Comparison of ENCODE assay signal across 9 mouse cellular contexts in the genomic region with DNA sequence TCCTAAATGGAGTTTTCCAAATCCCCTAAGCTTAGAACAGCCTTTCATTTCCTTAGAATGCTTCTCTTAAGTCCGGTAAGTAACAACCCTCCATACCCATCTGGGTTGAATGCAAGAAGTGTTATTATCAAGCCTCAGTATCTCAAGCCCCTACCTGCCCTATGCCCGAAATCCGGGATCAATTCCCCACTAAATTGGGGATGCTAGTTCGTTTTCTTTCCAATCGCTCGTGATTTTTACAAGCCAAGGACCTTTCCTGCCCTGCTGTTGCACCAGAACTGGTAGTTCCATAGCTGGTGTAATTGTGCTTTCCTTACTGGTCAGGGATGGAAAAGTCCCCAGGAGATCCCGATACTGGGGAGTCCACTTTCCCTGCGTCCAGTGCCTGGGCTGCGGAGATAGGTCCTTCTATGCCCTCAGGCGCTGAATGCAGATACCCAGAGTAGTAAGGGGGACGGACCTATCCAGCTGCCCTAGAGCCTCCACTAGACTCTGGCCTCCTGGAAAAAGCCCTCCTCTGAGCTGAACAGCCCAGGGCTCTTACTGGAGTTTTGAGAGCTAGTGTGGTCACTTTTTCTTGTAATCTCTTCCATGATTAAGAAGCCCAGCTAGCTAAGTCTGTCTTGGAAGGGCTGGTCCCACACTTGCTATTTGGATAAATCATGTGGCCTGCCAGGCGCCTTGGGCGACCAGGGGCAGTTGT. TPM values are rescaled to one million over a fixed set of nuclear protein-coding genes. Genes with fewer than 3 reads are reported as not detected.
A peak's percentile ranks its signal among the peaks of the same experiment; 100 is the strongest.
DNase-seq lines count a peak whose midpoint lies in the region; ATAC-seq and TF ChIP-seq lines count a peak whose summit lies in the region.
"Had no signal": no experiment of that assay in that cellular context is flagged by ENCODE, and none has a peak within 500 bp of the region (broad histone marks: within the 10 kb centered on the region; RNA-seq: fewer than 3 reads in every experiment).

No protein-coding gene starts in this region.

- peak overlapping the region; percentile 0 for H3K4me3 ChIP-seq in cerebellum, adult 2 months (replicated peaks; ENCODE audit: insufficient read depth, low read depth, low read length)
- peak overlapping the region; percentile 65; the same call in 1 of the 2 replicates for H3K4me3 ChIP-seq in lung, postnatal 0 days (ENCODE audit: low read depth, low read length)
- H3K4me3 ChIP-seq in midbrain, embryonic 11.5 days (ENCODE audit: low read depth, low read length): peak overlapping the region; percentile 59
- H3K4me3 ChIP-seq: erythroblast, embryonic 14.5 days had no signal

- no peaks in the 10 kb centered on the region for H3K9me3 ChIP-seq in lung, postnatal 0 days (ENCODE audit: low read length)
- no peaks in the 10 kb centered on the region for H3K9me3 ChIP-seq in midbrain, embryonic 11.5 days (ENCODE audit: control insufficient read depth, low read length)

- no peak overlapping the region for H3K9ac ChIP-seq in lung, postnatal 0 days (replicated peaks; ENCODE audit: low read depth)
- peak overlapping the region; percentile 9; the same call in 1 of the 2 replicates for H3K9ac ChIP-seq in midbrain, embryonic 11.5 days (ENCODE audit: low read length)

- no peaks in the 10 kb centered on the region for H3K36me3 ChIP-seq in lung, postnatal 0 days (ENCODE audit: insufficient read depth, low read length)
- H3K36me3 ChIP-seq in midbrain, embryonic 11.5 days (ENCODE audit: control insufficient read depth, insufficient read depth, low read length): no peaks in the 10 kb centered on the region

- H3K4me2 ChIP-seq in lung, postnatal 0 days (replicated peaks; ENCODE audit: low read depth, low read length): peak overlapping the region; percentile 87
- peak overlapping the region; percentile 81 for H3K4me2 ChIP-seq in midbrain, embryonic 11.5 days

- no peak for TF ChIP-seq POLR2A in cerebellum, adult 2 months (IDR thresholded peaks at IDR 0.05; ENCODE audit: borderline replicate concordance, insufficient read depth, low read length)

- DNase-seq in cerebellum, adult 2 months: no peak
- no peak for DNase-seq in lung, postnatal 0 days (ENCODE audit: low spot score)
- DNase-seq in lung, postnatal 14 days: no peak
- peak; percentile 19 for DNase-seq in heart, postnatal 4 days
- peak; percentile 94 for DNase-seq in midbrain, embryonic 11.5 days (ENCODE audit: low spot score, missing footprints)
- DNase-seq in thymus, adult 18-20 months: no peak

- no peak overlapping the region for H3K27ac ChIP-seq in cerebellum, adult 2 months (ENCODE audit: insufficient read depth, low read length)
- no peak overlapping the region for H3K27ac ChIP-seq in lung, postnatal 0 days (ENCODE audit: low read length)
- no peak overlapping the region for H3K27ac ChIP-seq in midbrain, embryonic 11.5 days (ENCODE audit: low read depth, low read length)

- 21% methylated on average over 13 of the region's 13 CpGs for WGBS in cerebellum, adult 2 months
- 8% methylated on average over 13 of the region's 13 CpGs for WGBS in lung, postnatal 0 days
- under 1% methylated on average over 13 of the region's 13 CpGs for WGBS in midbrain, embryonic 11.5 days

- no peak for TF ChIP-seq EP300 in lung, postnatal 0 days (IDR thresholded peaks at IDR 0.05)

- no peaks in the 10 kb centered on the region; the same call in 1 of the 2 replicates for H3K27me3 ChIP-seq in cerebellum, adult 2 months (ENCODE audit: control insufficient read depth, insufficient read depth, low read length)
- H3K27me3 ChIP-seq in lung, postnatal 0 days (replicated peaks; ENCODE audit: insufficient read depth, low read length): peaks cover 16% of the 10 kb centered on the region
- peaks cover 31% of the 10 kb centered on the region for H3K27me3 ChIP-seq in midbrain, embryonic 11.5 days (ENCODE audit: control insufficient read depth, insufficient read depth, low read length)

- H3K4me1 ChIP-seq in cerebellum, adult 2 months (ENCODE audit: control insufficient read depth, insufficient read depth, low read length): no peaks in the 10 kb centered on the region; the same call in 1 of the 2 replicates
- peaks cover 15% of the 10 kb centered on the region; the same call in 1 of the 2 replicates for H3K4me1 ChIP-seq in lung, postnatal 0 days (ENCODE audit: insufficient read depth, low read depth, low read length)
- H3K4me1 ChIP-seq in midbrain, embryonic 11.5 days (ENCODE audit: control insufficient read depth, insufficient read depth, low read length): peaks cover 19% of the 10 kb centered on the region

- ATAC-seq in cerebellum, adult (ENCODE audit: insufficient number of reproducible peaks, low FRiP score, low TSS enrichment): no peak
- no peak for ATAC-seq in lung, postnatal 0 days
- no peak for ATAC-seq in midbrain, embryonic 11.5 days (ENCODE audit: low FRiP score)
- ATAC-seq in activated CD4-positive, CD25-positive, alpha-beta regulatory T cell, adult 4 months: no peak

- TF ChIP-seq CTCF in cerebellum, adult 2 months (IDR thresholded peaks at IDR 0.05; ENCODE audit: borderline replicate concordance, insufficient read depth, low read depth, low read length): no peak
- TF ChIP-seq CTCF in lung, postnatal 0 days (IDR thresholded peaks at IDR 0.05): no peak

RNA-seq across cellular contexts. Expression of a gene that starts 1.1 kb away (rescaled TPM):
- 4.6 and 5.3 TPM in 2 replicates for polyA plus RNA-seq in cerebellum, adult 2 months (2012; rRNA removed)
- 1.7 and 2.2 TPM in 2 replicates for polyA plus RNA-seq in lung, postnatal 0 days (2015; fragmentation: Nextera tagmentation; extraction: Ambion mirVana)
- total RNA-seq in heart, postnatal 4 days (2021): 10 to 100 TPM; 19.0 to 20.1 TPM
- polyA plus RNA-seq in midbrain, embryonic 11.5 days (2014; fragmentation: Nextera tagmentation; extraction: Ambion mirVana): 27.0 and 27.3 TPM in 2 replicates
- polyA plus RNA-seq in activated CD4-positive, CD25-positive, alpha-beta regulatory T cell, adult 4 months (2017; shearing (Covaris generic)): under 1 TPM in 1 of 2 experiments, not detected in 1; 0.04 TPM

Comparison
In these comparisons a context has a peak if more than half of its experiments do, and no peak if none do; other contexts are left out.
1. DNase-seq: peak in heart, postnatal 4 days (single experiment) and midbrain, embryonic 11.5 days (single experiment); none in cerebellum, adult 2 months (0 of 2), lung, postnatal 0 days (single experiment), lung, postnatal 14 days (single experiment) and thymus, adult 18-20 months (0 of 2).
2. H3K4me3 ChIP-seq: peak in every context shown above with its lines; median percentile 65 in lung, postnatal 0 days; 59 in midbrain, embryonic 11.5 days; 0 in cerebellum, adult 2 months.